Mouse (Mus musculus) bone marrow macrophage, adult 2 months (primary cell): Measurements from ENCODE around the gene Gprc5a.

Source experiments
- CTCF ChIP-seq: IDR thresholded peaks from 2 replicates; pipeline ENCODE4 v1.5.1; 2012; ENCODE audit warnings: low read depth, mild to moderate bottlenecking, low read length, moderate library complexity
- POLR2A ChIP-seq: IDR thresholded peaks from 2 replicates; pipeline ENCODE4 v1.6.1; 2012; ENCODE audit warnings: mild to moderate bottlenecking, low read depth, low read length, borderline replicate concordance

GRCm38 (mm10) chr6:135102736-135103303, 37.4 kb downstream of the Gprc5a start:
- TF ChIP-seq CTCF, result no peak
- TF ChIP-seq POLR2A, result no peak
